Mouse (Mus musculus): Measurements from ENCODE around the gene Ranbp3l.

The Ranbp3l gene

GRCm38 (mm10) chr15:9113556-9113955 lies 145.8 kb downstream of the Ranbp3l start:
- Histone ChIP-seq H3K4me3 (replicated peaks; ENCODE audit: low read length) (no peak overlapping the region), H3K4me1 (replicated peaks; ENCODE audit: low read depth, low read length) (peaks cover 13% of the 10 kb centered on the region), H3K27me3 (ENCODE audit: insufficient read depth, low read length) (no peaks in the 10 kb centered on the region), H3K9me3 (ENCODE audit: low read length) (no peaks in the 10 kb centered on the region), H3K36me3 (ENCODE audit: insufficient read depth, low read length) (peaks cover 87% of the 10 kb centered on the region)
- TF ChIP-seq NANOG (IDR thresholded peaks at IDR 0.05; ENCODE audit: borderline replicate concordance, low read length) = no peak
- no peak for TF ChIP-seq POU5F1 (IDR thresholded peaks at IDR 0.05; ENCODE audit: borderline replicate concordance, low read length)
- no peak for TF ChIP-seq CTCF (conservative IDR thresholded peaks at IDR 0.05; ENCODE audit: low read length)

GRCm38 (mm10) chr15:9114131-9114530 lies 146.4 kb downstream of the Ranbp3l start:
- no peak overlapping the region for H3K4me3 ChIP-seq (replicated peaks; ENCODE audit: low read length)
- H3K9me3 ChIP-seq (ENCODE audit: low read length) = no peaks in the 10 kb centered on the region
- H3K4me1 ChIP-seq (replicated peaks; ENCODE audit: low read depth, low read length) = peaks cover 18% of the 10 kb centered on the region
- peaks cover 88% of the 10 kb centered on the region for H3K36me3 ChIP-seq (ENCODE audit: insufficient read depth, low read length)
- no peaks in the 10 kb centered on the region for H3K27me3 ChIP-seq (ENCODE audit: insufficient read depth, low read length)
- no peak for TF ChIP-seq NANOG (IDR thresholded peaks at IDR 0.05; ENCODE audit: borderline replicate concordance, low read length)
- TF ChIP-seq CTCF (conservative IDR thresholded peaks at IDR 0.05; ENCODE audit: low read length) = no peak
- no peak for TF ChIP-seq POU5F1 (IDR thresholded peaks at IDR 0.05; ENCODE audit: borderline replicate concordance, low read length)

- H3K4me1 ChIP-seq (replicated peaks; ENCODE audit: low read depth, low read length) = peaks cover 20% of the 10 kb centered on the region
- H3K27me3 ChIP-seq (ENCODE audit: insufficient read depth, low read length) = no peaks in the 10 kb centered on the region
- TF ChIP-seq CTCF (conservative IDR thresholded peaks at IDR 0.05; ENCODE audit: low read length) = no peak
- no peak overlapping the region for H3K4me3 ChIP-seq (replicated peaks; ENCODE audit: low read length)
- H3K9me3 ChIP-seq (ENCODE audit: low read length) = no peaks in the 10 kb centered on the region
- peaks cover 92% of the 10 kb centered on the region for H3K36me3 ChIP-seq (ENCODE audit: insufficient read depth, low read length)
These were observed 146.8 kb downstream of the Ranbp3l start for GRCm38 (mm10) chr15:9114599-9114998.
